Mouse (Mus musculus) forebrain, embryonic 11.5 days (tissue): ENCODE results near the gene Cpz. TPM values are rescaled to one million over a fixed set of nuclear protein-coding genes. Genes with fewer than 3 reads are reported as not detected.

ENCODE experiments used
- ATAC-seq: fragments of 200-750 bp; cut with Nextera tagmentation; replicated peaks from 2 replicates; pipeline ENCODE4 v1.8.0; 2017; ENCODE audit warnings: moderate TSS enrichment; ENCODE audit not compliant: low FRiP score
- DNase-seq: peaks from one replicate; pipeline ENCODE4 v3.0.0-alpha.2; 2017; ENCODE audit warnings: low spot score
- H3K27ac ChIP-seq: fragments of 300-500 bp; sonication (generic); 2 replicates; pipeline ENCODE4 v1.5.1; 2014; ENCODE audit warnings: low read depth, low read length
- H3K27me3 ChIP-seq: fragments of 300-500 bp; sonication (generic); 2 replicates; pipeline ENCODE4 v1.6.1; 2014; ENCODE audit warnings: mild to moderate bottlenecking, low read length, mixed read lengths; ENCODE audit not compliant: control insufficient read depth, insufficient read depth
- H3K36me3 ChIP-seq: fragments of 300-500 bp; sonication (generic); 2 replicates; pipeline ENCODE4 v1.6.1; 2014; ENCODE audit warnings: mild to moderate bottlenecking, low read length, moderate library complexity, mixed read lengths; ENCODE audit not compliant: control insufficient read depth, insufficient read depth
- H3K4me1 ChIP-seq: fragments of 300-500 bp; sonication (generic); replicated peaks from 2 replicates; pipeline ENCODE4 v1.6.1; 2014; ENCODE audit warnings: low read length, mixed read lengths; ENCODE audit not compliant: control insufficient read depth, insufficient read depth
- H3K4me2 ChIP-seq: fragments of 300-500 bp; sonication (generic); 2 replicates; pipeline ENCODE4 v1.6.1; 2014; ENCODE audit warnings: low read depth, mild to moderate bottlenecking, low read length, moderate library complexity, mixed read lengths; ENCODE audit not compliant: severe bottlenecking
- H3K4me3 ChIP-seq: fragments of 300-500 bp; sonication (generic); 2 replicates; pipeline ENCODE4 v1.5.1; 2014; ENCODE audit warnings: low read depth, low read length
- H3K9ac ChIP-seq: fragments of 300-500 bp; sonication (generic); 2 replicates; pipeline ENCODE4 v1.6.1; 2014; ENCODE audit warnings: low read length
- H3K9me3 ChIP-seq: fragments of 300-500 bp; sonication (generic); 2 replicates; pipeline ENCODE4 v1.6.1; 2016; ENCODE audit warnings: low read length, mixed read lengths; ENCODE audit not compliant: control insufficient read depth
- WGBS: fragments of 180-500 bp; shearing (Covaris S2); extraction: QIAGEN DNeasy Blood & Tissue Kit; methylation state at CpG from one replicate; pipeline ENCODE4 v1.1.7; 2014; 5-methylcytosine and 5-hydroxymethylcytosine counted together
- polyA plus RNA-seq: library from polyadenylated mRNA; unstranded; fragments of >200 nt; fragmentation: Nextera tagmentation; extraction: Ambion mirVana; gene quantifications from 2 replicates; pipeline ENCODE4 v1.2.1, GENCODE M21; 2014

The Cpz gene
- polyA plus RNA-seq, 1 experiment from 2014 or later, result 4.7 TPM

GRCm38 (mm10) chr5:35538022-35538421, 12.5 kb upstream of the Cpz start:
- ATAC-seq (no peak), DNase-seq (no peak)
- Histone ChIP-seq H3K4me2 (no peak overlapping the region), H3K9me3 (no peaks in the 10 kb centered on the region), H3K9ac (no peak overlapping the region), H3K4me1 (no peaks in the 10 kb centered on the region), H3K27me3 (no peaks in the 10 kb centered on the region), H3K36me3 (no peaks in the 10 kb centered on the region), H3K27ac (no peak overlapping the region), H3K4me3 (no peak overlapping the region)
- 83% methylated on average over 3 of the region's 3 CpGs for WGBS

- Histone ChIP-seq H3K27me3 (no peaks in the 10 kb centered on the region), H3K9me3 (no peaks in the 10 kb centered on the region), H3K27ac (no peak overlapping the region), H3K4me1 (no peaks in the 10 kb centered on the region), H3K4me2 (no peak overlapping the region), H3K36me3 (no peaks in the 10 kb centered on the region), H3K4me3 (no peak overlapping the region), H3K9ac (no peak overlapping the region)
- DNase-seq (no peak), ATAC-seq (no peak)
- 81% methylated on average over 1 of the region's 1 CpGs for WGBS
Measured at GRCm38 (mm10) chr5:35537474-35537873, 12.0 kb upstream of the Cpz start.

GRCm38 (mm10) chr5:35536271-35536670, 10.8 kb upstream of the Cpz start:
- Histone ChIP-seq H3K4me3 (no peak overlapping the region), H3K4me1 (no peaks in the 10 kb centered on the region), H3K9ac (no peak overlapping the region), H3K27me3 (no peaks in the 10 kb centered on the region), H3K36me3 (no peaks in the 10 kb centered on the region), H3K27ac (no peak overlapping the region), H3K9me3 (no peaks in the 10 kb centered on the region), H3K4me2 (no peak overlapping the region)
- 66% methylated on average over 3 of the region's 3 CpGs for WGBS
- DNase-seq, result no peak
- ATAC-seq, result no peak

- Histone ChIP-seq H3K4me2 (no peak overlapping the region), H3K4me1 (no peaks in the 10 kb centered on the region), H3K9ac (no peak overlapping the region), H3K27me3 (no peaks in the 10 kb centered on the region), H3K36me3 (no peaks in the 10 kb centered on the region), H3K9me3 (no peaks in the 10 kb centered on the region), H3K4me3 (no peak overlapping the region), H3K27ac (no peak overlapping the region)
- WGBS, result 17% methylated on average over 10 of the region's 10 CpGs
- ATAC-seq (no peak), DNase-seq (peak; percentile 74)
Measured at GRCm38 (mm10) chr5:35531586-35531985, 6.1 kb upstream of the Cpz start.

DNA sequence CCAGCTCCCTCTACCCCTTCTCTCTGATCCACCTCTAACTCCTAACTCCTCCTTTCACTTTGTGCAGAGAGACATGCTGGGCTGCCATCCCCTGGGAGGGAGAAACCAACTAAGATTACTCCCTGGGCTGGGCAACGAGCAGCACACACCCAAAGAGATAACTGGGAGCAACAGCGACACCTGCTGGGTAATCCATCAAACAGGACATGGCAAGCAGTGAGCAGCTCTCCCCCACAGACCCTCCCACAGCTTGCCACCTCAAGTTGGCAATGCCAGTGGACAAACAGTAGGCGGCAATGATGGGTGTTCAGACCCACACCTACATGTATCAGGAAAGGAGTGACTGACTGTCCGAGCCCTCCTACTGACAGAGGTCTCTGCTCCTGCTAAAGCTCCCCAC, 4.9 kb upstream of the Cpz start:
- no peak overlapping the region for H3K9ac ChIP-seq
- H3K27ac ChIP-seq, result no peak overlapping the region
- H3K36me3 ChIP-seq, result no peaks in the 10 kb centered on the region
- no peak overlapping the region for H3K4me3 ChIP-seq
- no peaks in the 10 kb centered on the region for H3K27me3 ChIP-seq
- no peaks in the 10 kb centered on the region for H3K9me3 ChIP-seq
- H3K4me1 ChIP-seq, result peaks cover 7% of the 10 kb centered on the region; the same call in 1 of the 2 replicates
- H3K4me2 ChIP-seq, result no peak overlapping the region
- DNase-seq (peak; percentile 85), ATAC-seq (0 out of 2 replicates have a peak, but pooled peaks have one; percentile 51)
- WGBS, result 18% methylated on average over 4 of the region's 4 CpGs

DNA sequence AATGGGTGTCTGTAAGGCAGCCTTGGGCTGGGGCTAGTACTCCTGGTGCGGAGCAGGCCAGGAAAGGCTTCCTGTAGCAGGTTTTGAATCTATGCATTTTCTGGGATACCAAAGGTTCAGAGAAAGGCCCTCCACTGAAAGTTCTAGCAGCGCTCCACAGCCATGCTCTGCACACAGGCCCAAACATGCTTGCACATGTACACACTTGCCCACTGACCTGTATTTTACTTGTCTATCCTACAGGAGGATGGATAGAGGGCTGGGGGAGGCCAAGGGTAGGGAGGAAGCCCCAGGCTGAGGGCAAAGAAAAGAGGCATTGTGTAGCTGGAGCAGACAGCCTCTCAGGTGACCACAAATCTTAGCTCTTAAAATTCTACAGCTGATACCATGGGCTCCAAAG, 1.1 kb downstream of the Cpz start:
- Histone ChIP-seq H3K27me3 (peaks cover 7% of the 10 kb centered on the region), H3K27ac (no peak overlapping the region), H3K36me3 (no peaks in the 10 kb centered on the region)

GRCm38 (mm10) chr5:35523735-35524134, 1.8 kb downstream of the Cpz start:
- H3K36me3 ChIP-seq, result no peaks in the 10 kb centered on the region
- H3K4me2 ChIP-seq, result no peak overlapping the region
- ATAC-seq (no peak), DNase-seq (peak; percentile 82)
- H3K4me3 ChIP-seq, result no peak overlapping the region
- WGBS, result 0% methylated on average over 5 of the region's 5 CpGs
- H3K9ac ChIP-seq, result no peak overlapping the region
- H3K9me3 ChIP-seq, result no peaks in the 10 kb centered on the region
- H3K4me1 ChIP-seq, result peaks cover 12% of the 10 kb centered on the region; the same call in 1 of the 2 replicates
- H3K27me3 ChIP-seq, result peaks cover 7% of the 10 kb centered on the region
- H3K27ac ChIP-seq, result no peak overlapping the region

More for the DNA sequence above, 1.1 kb downstream of the Cpz start:
- Histone ChIP-seq H3K4me3 (no peak overlapping the region), H3K9ac (no peak overlapping the region), H3K4me1 (peaks cover 12% of the 10 kb centered on the region; the same call in 1 of the 2 replicates), H3K9me3 (no peaks in the 10 kb centered on the region), H3K4me2 (no peak overlapping the region)
- WGBS, result 76% methylated on average over 2 of the region's 2 CpGs
- DNase-seq, result no peak
- ATAC-seq, result no peak

DNA sequence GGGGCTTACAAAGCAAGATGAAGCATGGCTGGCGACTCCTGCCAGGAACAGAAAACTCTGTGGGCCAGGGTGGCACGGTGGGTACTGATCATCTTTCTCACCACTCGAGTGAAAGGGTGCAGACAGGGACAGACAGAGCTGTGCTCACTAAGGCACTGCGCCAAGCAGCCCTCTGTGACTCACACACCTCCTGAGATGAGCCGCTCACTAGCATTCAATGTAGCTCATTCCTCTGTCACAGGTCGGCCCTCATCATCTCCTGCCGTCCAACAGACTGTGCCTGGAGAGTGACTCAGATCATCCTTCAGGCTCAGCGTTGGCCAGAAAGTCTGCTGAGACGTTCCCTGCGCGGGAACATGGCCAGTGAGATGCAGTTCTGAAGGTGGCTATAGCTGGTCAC, 8.7 kb downstream of the Cpz start:
- Histone ChIP-seq H3K4me2 (no peak overlapping the region), H3K9me3 (no peaks in the 10 kb centered on the region), H3K4me3 (no peak overlapping the region), H3K36me3 (no peaks in the 10 kb centered on the region), H3K9ac (no peak overlapping the region), H3K27ac (no peak overlapping the region), H3K4me1 (no peaks in the 10 kb centered on the region), H3K27me3 (no peaks in the 10 kb centered on the region)
- DNase-seq (no peak), ATAC-seq (no peak)
- 87% methylated on average over 11 of the region's 11 CpGs for WGBS

GRCm38 (mm10) chr5:35510589-35510988, 14.9 kb downstream of the Cpz start:
- Histone ChIP-seq H3K4me3 (no peak overlapping the region), H3K27me3 (no peaks in the 10 kb centered on the region), H3K27ac (no peak overlapping the region), H3K9me3 (no peaks in the 10 kb centered on the region), H3K36me3 (no peaks in the 10 kb centered on the region), H3K9ac (no peak overlapping the region), H3K4me1 (no peaks in the 10 kb centered on the region), H3K4me2 (no peak overlapping the region)
- ATAC-seq (no peak; the same call in 1 of the 2 replicates), DNase-seq (peak; percentile 82)
- 25% methylated on average over 5 of the region's 5 CpGs for WGBS
